Mouse (Mus musculus) olfactory bulb, adult 2 months (tissue): ENCODE measurements around the gene Ywhab. TPM values are rescaled to one million over a fixed set of nuclear protein-coding genes. Genes with fewer than 3 reads are reported as not detected.

ENCODE experiments used
- H3K27ac ChIP-seq: fragments of 200-500 bp; 2 replicates; pipeline ENCODE4 v1.5.1; 2012; ENCODE audit warnings: low read depth, low read length; ENCODE audit not compliant: insufficient read depth
- H3K4me1 ChIP-seq: fragments of 200-500 bp; 2 replicates; pipeline ENCODE4 v1.6.1; 2012; ENCODE audit warnings: low read length; ENCODE audit not compliant: control insufficient read depth, insufficient read depth
- H3K4me3 ChIP-seq: fragments of 200-500 bp; 2 replicates; pipeline ENCODE4 v1.5.1; 2012; ENCODE audit warnings: mild to moderate bottlenecking, low read depth, low read length, moderate library complexity; ENCODE audit not compliant: insufficient read depth
- CTCF ChIP-seq: fragments of 200-500 bp; IDR thresholded peaks from 2 replicates; pipeline ENCODE4 v1.5.1; 2012; ENCODE audit warnings: low read depth, mild to moderate bottlenecking, low read length, moderate library complexity; ENCODE audit not compliant: insufficient read depth
- POLR2A ChIP-seq: fragments of 200-500 bp; IDR thresholded peaks from 2 replicates; pipeline ENCODE4 v1.6.1; 2012; ENCODE audit warnings: mild to moderate bottlenecking, low read depth, low read length, moderate library complexity; ENCODE audit not compliant: insufficient read depth
- WGBS: fragments of 180-500 bp; shearing (Covaris S2); methylation state at CpG from one replicate; pipeline ENCODE4 v1.1.7; 2018; 5-methylcytosine and 5-hydroxymethylcytosine counted together
- polyA plus RNA-seq: library from polyadenylated mRNA; stranded (reverse); fragments of >200 nt; gene quantifications from 2 replicates; pipeline ENCODE4 v1.2.4, GENCODE M21; 2012; ENCODE audit warnings: low replicate concordance; ENCODE audit not compliant: missing spikeins, insufficient read depth, insufficient read length

Gene Ywhab
- polyA plus RNA-seq, 1 experiment = not detected

DNA sequence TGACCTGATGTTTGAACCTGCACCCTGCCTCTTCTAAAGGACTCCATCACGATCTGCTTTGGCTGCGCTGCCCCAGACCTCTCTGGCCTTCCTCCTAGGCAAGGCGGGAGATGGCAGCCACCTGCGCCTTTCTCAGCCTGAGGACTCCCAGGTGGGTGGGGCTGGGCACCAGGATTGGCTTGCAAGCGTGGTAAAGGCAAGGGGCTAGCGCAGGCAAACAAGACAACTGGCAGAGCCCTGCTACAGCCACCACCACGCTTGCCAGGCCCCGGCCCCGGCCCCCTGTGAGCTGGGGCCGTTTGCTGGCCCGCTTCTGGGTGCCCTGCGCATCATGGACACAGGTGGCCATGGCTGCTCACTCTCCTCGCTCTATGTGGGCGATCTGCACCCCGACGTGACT, 30.4 kb downstream of the Ywhab start, which contains the start of gene Pabpc1l:
Gene Pabpc1l (plus strand): TSS at position 301 of the 400 bp plus-strand sequence.
- Histone ChIP-seq H3K27ac (no peak within 1 kb of the TSS), H3K4me3 (no peak within 1 kb of the TSS), H3K4me1 (no peaks in the 10 kb centered on the region)
- TF ChIP-seq POLR2A = no peak
- TF ChIP-seq CTCF = no peak
- 90% methylated on average over 16 of the region's 16 CpGs for WGBS

GRCm38 (mm10) chr2:164031147-164031546, 36.4 kb downstream of the Ywhab start:
- H3K27ac ChIP-seq = no peak overlapping the region
- WGBS = 78% methylated on average over 10 of the region's 10 CpGs
- no peak overlapping the region for H3K4me3 ChIP-seq
- no peaks in the 10 kb centered on the region for H3K4me1 ChIP-seq
- TF ChIP-seq POLR2A (no peak), CTCF (no peak)

DNA sequence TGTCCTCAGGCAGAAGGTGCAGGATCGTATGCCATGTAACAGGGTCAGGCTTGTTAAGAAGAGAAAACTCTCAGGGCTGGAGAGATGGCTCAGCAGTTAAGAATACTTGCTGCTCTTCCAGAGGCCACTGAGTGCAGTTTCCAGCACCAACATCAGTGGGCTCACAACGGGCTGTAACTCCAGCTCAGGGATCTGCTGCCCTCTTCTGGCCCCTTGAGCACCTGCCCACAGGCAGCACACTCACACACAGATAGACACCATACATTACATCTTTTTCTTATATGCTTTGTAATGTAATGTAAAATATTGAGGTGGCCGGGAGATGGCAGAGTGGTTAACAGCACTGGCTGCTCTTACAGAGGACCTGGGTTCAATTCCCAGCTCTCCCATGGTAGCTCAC, 38.2 kb downstream of the Ywhab start:
- WGBS = 88% methylated on average over 3 of the region's 3 CpGs

DNA sequence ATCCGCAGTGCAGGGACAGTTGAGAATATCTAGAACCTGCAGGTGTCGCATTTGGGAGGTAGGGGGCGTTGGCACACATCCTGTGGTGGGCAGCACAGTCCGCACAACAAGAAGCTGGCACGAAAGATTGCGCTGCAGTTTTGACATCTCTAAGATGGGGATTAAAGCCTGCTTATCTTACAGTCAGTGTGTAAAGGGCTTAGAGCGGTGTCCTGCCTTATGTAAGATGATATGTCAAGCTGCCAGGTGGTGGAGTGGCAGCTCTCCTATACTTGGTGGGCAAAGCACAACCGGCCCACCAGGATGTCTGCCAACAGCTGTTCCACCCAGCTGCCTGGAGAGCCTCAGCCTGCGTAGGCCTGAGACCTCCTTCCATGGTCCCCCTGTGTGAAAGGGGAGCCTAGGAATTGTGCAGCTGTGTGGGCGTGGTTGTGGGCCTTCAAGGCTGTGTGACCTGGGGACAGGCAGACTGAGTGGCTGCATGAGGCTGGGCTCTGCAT, 41.8 kb downstream of the Ywhab start:
- WGBS = 58% methylated on average over 10 of the region's 10 CpGs
- Histone ChIP-seq H3K4me3 (no peak overlapping the region), H3K27ac (no peak overlapping the region), H3K4me1 (no peaks in the 10 kb centered on the region)
- TF ChIP-seq POLR2A = no peak
- no peak for TF ChIP-seq CTCF

More for the DNA sequence above, 38.2 kb downstream of the Ywhab start:
- Histone ChIP-seq H3K4me3 (no peak overlapping the region), H3K4me1 (no peaks in the 10 kb centered on the region), H3K27ac (no peak overlapping the region)
- TF ChIP-seq POLR2A (no peak), CTCF (no peak)

DNA sequence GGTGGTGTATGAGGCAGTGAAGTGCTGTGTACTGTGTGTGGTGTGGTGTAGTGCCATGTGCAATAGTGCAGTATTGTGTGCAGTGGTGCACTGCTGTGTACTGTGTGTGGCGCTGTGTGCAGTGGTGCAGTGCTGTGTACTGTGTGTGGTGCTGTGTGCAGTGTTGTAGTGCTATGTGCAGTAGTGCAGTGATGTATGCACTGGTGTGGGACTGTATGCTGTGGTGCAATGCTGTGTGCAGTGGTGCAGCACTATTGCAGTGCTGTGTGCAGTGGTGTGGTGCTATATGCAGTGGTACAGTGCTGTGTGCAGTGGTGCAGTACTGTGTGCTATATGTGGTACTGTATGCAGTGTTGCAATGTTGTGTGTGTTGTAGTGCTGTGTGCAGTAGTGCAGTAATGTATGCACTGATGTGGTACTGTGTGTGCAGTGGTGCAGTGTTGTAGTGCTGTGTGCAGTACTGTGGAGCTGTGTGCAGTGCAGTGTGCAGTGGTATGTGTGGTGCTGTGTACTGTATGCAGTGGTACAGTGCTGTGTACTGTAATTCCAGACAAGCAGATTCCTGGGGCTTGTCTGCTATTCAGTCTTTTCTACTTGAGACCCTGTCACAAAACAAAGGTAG, 43.8 kb downstream of the Ywhab start:
- Histone ChIP-seq H3K4me3 (no peak overlapping the region), H3K27ac (no peak overlapping the region), H3K4me1 (no peaks in the 10 kb centered on the region)
- TF ChIP-seq POLR2A (no peak), CTCF (no peak)
- WGBS = 96% methylated on average over 1 of the region's 1 CpGs

- WGBS = 89% methylated on average over 6 of the region's 6 CpGs
- no peak for TF ChIP-seq CTCF
- TF ChIP-seq POLR2A = no peak
- Histone ChIP-seq H3K4me3 (no peak overlapping the region), H3K4me1 (no peaks in the 10 kb centered on the region), H3K27ac (no peak overlapping the region)
Observed at GRCm38 (mm10) chr2:164040949-164041348, 46.2 kb downstream of the Ywhab start.

GRCm38 (mm10) chr2:164041523-164041922, 46.8 kb downstream of the Ywhab start:
- TF ChIP-seq POLR2A (no peak), CTCF (no peak)
- WGBS = 94% methylated on average over 2 of the region's 2 CpGs
- H3K4me1 ChIP-seq = no peaks in the 10 kb centered on the region
- H3K27ac ChIP-seq = no peak overlapping the region
- H3K4me3 ChIP-seq = no peak overlapping the region

- WGBS = 8% methylated on average over 16 of the region's 16 CpGs
- Histone ChIP-seq H3K27ac (no peak overlapping the region), H3K4me1 (no peaks in the 10 kb centered on the region), H3K4me3 (no peak overlapping the region)
- TF ChIP-seq CTCF (no peak), POLR2A (no peak)
Observed at GRCm38 (mm10) chr2:164047197-164047690, 52.5 kb downstream of the Ywhab start.

- no peak overlapping the region for H3K27ac ChIP-seq
- no peak overlapping the region for H3K4me3 ChIP-seq
- TF ChIP-seq POLR2A (no peak), CTCF (no peak)
- 75% methylated on average over 8 of the region's 8 CpGs for WGBS
- H3K4me1 ChIP-seq = no peaks in the 10 kb centered on the region
Observed at GRCm38 (mm10) chr2:164053767-164054166, 59.0 kb downstream of the Ywhab start.

DNA sequence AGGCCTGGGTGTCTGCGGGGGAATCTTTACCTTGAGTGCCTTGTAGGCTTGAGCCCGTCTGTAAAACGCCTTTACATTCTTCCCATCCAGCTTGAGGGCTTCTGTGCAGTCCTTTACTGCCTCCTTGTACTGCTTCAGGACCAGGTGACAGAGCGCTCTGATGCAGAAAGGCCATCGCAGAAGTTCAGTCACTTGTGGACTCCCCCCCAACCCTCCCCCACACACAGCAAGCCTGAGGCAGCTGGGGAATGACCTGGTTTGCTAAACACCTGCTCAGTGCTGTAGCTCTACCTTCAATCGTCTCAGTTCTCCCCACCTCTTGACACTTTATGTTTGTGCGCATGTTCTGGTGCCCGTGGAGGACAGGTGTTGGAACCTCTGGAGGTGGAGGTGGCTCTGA, 59.9 kb downstream of the Ywhab start:
- WGBS = 94% methylated on average over 8 of the region's 8 CpGs
- Histone ChIP-seq H3K27ac (no peak overlapping the region), H3K4me3 (no peak overlapping the region), H3K4me1 (no peaks in the 10 kb centered on the region)
- TF ChIP-seq CTCF (no peak), POLR2A (no peak)
